Mouse (Mus musculus) embryonic facial prominence, embryonic 13.5 days (tissue): ENCODE results near the gene Aagab. TPM values are rescaled to one million over a fixed set of nuclear protein-coding genes. Genes with fewer than 3 reads are reported as not detected.

Source experiments
- ATAC-seq: fragments of 200-750 bp; cut with Nextera tagmentation; 2 replicates; pipeline ENCODE4 v1.8.0; 2017; ENCODE audit warnings: low read depth; ENCODE audit not compliant: insufficient number of reproducible peaks, insufficient read depth, low FRiP score, low TSS enrichment
- H3K27ac ChIP-seq: fragments of 300-500 bp; sonication (generic); 2 replicates; pipeline ENCODE4 v1.5.1; 2015; ENCODE audit warnings: moderate library complexity, mild to moderate bottlenecking, inconsistent platforms
- H3K27me3 ChIP-seq: fragments of 300-500 bp; sonication (generic); 2 replicates; pipeline ENCODE4 v1.6.1; 2015; ENCODE audit warnings: mild to moderate bottlenecking, inconsistent platforms
- H3K36me3 ChIP-seq: fragments of 300-500 bp; sonication (generic); 2 replicates; pipeline ENCODE4 v1.6.1; 2015; ENCODE audit warnings: mild to moderate bottlenecking, inconsistent platforms
- H3K4me1 ChIP-seq: fragments of 300-500 bp; sonication (generic); 2 replicates; pipeline ENCODE4 v1.6.1; 2015; ENCODE audit warnings: inconsistent platforms
- H3K4me2 ChIP-seq: fragments of 300-500 bp; sonication (generic); 2 replicates; pipeline ENCODE4 v1.6.1; 2015; ENCODE audit warnings: moderate library complexity, mild to moderate bottlenecking, inconsistent platforms
- H3K4me3 ChIP-seq: fragments of 300-500 bp; sonication (generic); 2 replicates; pipeline ENCODE4 v1.5.1; 2015; ENCODE audit warnings: mild to moderate bottlenecking, inconsistent platforms
- H3K9ac ChIP-seq: fragments of 300-500 bp; sonication (generic); 2 replicates; pipeline ENCODE4 v1.6.1; 2015; ENCODE audit warnings: mild to moderate bottlenecking, inconsistent platforms
- H3K9me3 ChIP-seq: fragments of 300-500 bp; sonication (generic); 2 replicates; pipeline ENCODE4 v1.6.1; 2016; ENCODE audit warnings: inconsistent platforms
- WGBS: fragments of 180-500 bp; shearing (Covaris S2); methylation state at CpG from one replicate; pipeline ENCODE4 v1.1.7; 2015; ENCODE audit warnings: mixed read lengths; 5-methylcytosine and 5-hydroxymethylcytosine counted together
- polyA plus RNA-seq: library from polyadenylated mRNA; unstranded; fragments of >200 nt; fragmentation: Nextera tagmentation; extraction: Ambion mirVana; gene quantifications from 2 replicates; pipeline ENCODE4 v1.2.1, GENCODE M21; 2015

The Aagab gene
- polyA plus RNA-seq, 1 experiment from 2014 or later, result 28.9 TPM

DNA sequence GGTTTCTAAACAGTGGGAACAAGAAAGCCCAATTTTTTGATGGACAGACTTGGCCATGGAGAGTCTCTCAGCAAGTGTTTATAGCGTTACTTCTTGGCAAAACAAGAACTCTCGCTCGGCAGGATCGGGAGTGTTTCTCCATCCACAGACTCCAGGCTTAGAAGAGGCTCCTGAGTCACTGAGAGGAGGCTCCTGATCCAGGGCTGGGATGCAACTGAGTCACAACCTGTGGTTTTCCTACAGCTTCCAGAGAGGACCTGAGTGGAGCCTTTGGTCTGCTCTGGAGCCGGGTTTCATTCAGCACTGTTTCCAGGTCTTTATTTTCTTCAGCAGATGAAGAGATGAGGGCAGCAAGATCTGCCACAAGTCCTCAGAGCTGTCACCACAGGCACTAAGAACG is 5.5 kb downstream of the Aagab start:
- no peak overlapping the region for H3K4me2 ChIP-seq
- peaks cover 54% of the 10 kb centered on the region for H3K4me1 ChIP-seq
- H3K9ac ChIP-seq, result no peak overlapping the region
- no peaks in the 10 kb centered on the region for H3K9me3 ChIP-seq
- H3K27ac ChIP-seq, result no peak overlapping the region; the same call in 1 of the 2 replicates
- H3K36me3 ChIP-seq, result no peaks in the 10 kb centered on the region
- H3K27me3 ChIP-seq, result no peaks in the 10 kb centered on the region
- H3K4me3 ChIP-seq, result no peak overlapping the region
- WGBS, result 80% methylated on average over 6 of the region's 6 CpGs
- ATAC-seq, result no peak

DNA sequence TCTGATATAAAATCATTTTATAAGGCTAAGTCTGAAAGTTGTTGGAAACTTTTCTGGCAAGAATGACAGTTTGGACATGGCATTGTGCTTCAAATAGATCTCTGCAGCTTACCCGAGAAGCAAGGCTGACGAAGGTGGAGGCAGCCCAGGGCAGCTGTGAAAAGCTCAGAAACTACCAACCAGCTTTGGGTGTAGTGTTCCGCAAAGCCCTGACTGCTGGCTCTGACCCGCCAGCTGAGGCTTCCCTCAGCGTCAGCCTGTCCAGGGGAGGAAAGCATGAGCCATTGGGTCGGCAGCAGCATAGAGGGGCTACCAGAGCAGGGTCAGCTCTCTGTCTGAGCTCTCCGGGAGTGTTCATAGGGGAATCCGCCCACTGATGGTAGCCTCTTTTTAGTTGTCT is 6.8 kb downstream of the Aagab start:
- Histone ChIP-seq H3K27me3 (no peaks in the 10 kb centered on the region), H3K4me3 (no peak overlapping the region), H3K4me1 (peaks cover 54% of the 10 kb centered on the region), H3K4me2 (no peak overlapping the region), H3K9ac (no peak overlapping the region), H3K9me3 (no peaks in the 10 kb centered on the region), H3K27ac (peak overlapping the region; percentile 11; the same call in 1 of the 2 replicates), H3K36me3 (no peaks in the 10 kb centered on the region)
- 70% methylated on average over 8 of the region's 8 CpGs for WGBS
- no peak for ATAC-seq

DNA sequence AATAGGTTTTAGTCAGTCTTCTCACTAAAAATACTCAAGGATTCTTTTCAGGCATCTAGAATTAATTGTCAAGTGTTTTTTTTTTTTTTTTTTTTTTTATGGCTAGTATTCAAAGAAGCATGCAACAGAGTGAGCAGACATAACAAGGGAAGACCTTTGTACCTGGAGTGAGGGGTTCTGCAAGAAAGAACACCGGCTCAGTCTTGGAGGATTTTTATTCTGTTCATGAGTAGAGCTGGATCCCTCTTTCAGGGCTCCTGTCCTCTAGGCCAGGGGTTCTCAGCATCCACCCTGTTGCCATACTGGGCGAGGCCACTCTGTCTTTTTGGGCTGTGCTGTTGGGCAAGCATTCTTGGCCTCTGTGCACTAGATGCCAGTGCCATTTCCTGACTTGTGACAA is 7.3 kb downstream of the Aagab start:
- WGBS, result 96% methylated on average over 2 of the region's 2 CpGs
- no peaks in the 10 kb centered on the region for H3K36me3 ChIP-seq
- H3K9ac ChIP-seq, result no peak overlapping the region
- peaks cover 60% of the 10 kb centered on the region for H3K4me1 ChIP-seq
- peak overlapping the region; percentile 11; the same call in 1 of the 2 replicates for H3K27ac ChIP-seq
- ATAC-seq, result no peak
- H3K9me3 ChIP-seq, result no peaks in the 10 kb centered on the region
- H3K27me3 ChIP-seq, result no peaks in the 10 kb centered on the region
- H3K4me2 ChIP-seq, result no peak overlapping the region
- no peak overlapping the region for H3K4me3 ChIP-seq

DNA sequence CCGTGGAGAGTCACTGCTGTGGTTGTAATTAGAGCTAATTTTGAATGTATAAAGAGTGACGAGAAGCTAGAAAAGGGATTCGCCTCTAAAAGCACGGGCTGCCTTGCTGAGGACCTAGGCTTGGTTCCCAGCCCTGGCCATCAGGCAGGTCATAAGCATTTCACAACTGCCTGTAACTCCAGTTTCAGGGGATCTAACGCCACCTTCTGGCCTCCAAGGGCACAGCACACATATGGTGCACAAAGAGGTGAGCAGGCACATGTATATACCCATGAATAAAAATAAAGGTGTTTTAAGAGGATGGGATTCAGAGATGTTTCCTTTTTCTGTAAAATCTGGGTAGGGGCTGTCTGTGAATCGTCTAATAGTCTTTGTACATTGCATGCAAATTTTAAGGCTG is 7.8 kb downstream of the Aagab start:
- H3K27ac ChIP-seq, result peak overlapping the region; percentile 80
- 80% methylated on average over 6 of the region's 6 CpGs for WGBS
- ATAC-seq, result no peak
- H3K4me1 ChIP-seq, result peaks cover 59% of the 10 kb centered on the region
- no peaks in the 10 kb centered on the region for H3K36me3 ChIP-seq
- no peak overlapping the region for H3K4me3 ChIP-seq
- no peaks in the 10 kb centered on the region for H3K9me3 ChIP-seq
- no peaks in the 10 kb centered on the region for H3K27me3 ChIP-seq
- H3K9ac ChIP-seq, result no peak overlapping the region
- 0 out of 2 replicates have a peak overlapping the region, but pooled peaks have one; percentile 45 for H3K4me2 ChIP-seq

DNA sequence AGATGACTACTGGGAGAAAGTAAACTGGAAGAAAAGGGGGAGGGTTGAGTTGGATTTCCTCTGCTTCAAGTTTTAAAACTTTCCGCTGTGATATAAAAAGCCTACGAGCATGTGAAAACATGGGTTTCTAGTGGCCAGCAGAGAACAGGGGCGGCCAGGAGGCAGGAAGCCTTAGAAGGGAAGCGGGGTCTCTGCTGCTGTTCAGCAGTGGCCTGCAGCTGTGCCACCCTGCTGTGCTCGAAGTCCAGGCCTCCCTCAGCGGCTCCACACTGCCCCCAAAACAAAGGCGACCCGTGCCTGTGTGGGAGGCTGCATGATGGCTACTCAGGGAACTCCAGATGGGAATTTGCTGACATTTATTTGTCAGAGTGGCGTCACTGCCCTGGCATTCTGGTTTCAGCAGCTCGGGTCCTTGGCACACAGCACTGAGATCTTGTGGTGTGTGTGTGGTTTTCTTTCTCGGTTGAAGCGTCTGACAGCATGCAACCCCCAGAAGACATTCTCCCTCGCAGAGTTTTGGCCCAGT is 8.4 kb downstream of the Aagab start:
- 11% methylated on average over 13 of the region's 13 CpGs for WGBS
- no peaks in the 10 kb centered on the region for H3K27me3 ChIP-seq
- H3K36me3 ChIP-seq, result no peaks in the 10 kb centered on the region
- peak overlapping the region; percentile 45 for H3K4me2 ChIP-seq
- H3K4me3 ChIP-seq, result peak overlapping the region; percentile 18; the same call in 1 of the 2 replicates
- peaks cover 57% of the 10 kb centered on the region for H3K4me1 ChIP-seq
- H3K27ac ChIP-seq, result peak overlapping the region; percentile 80
- peak overlapping the region; percentile 51; the same call in 1 of the 2 replicates for H3K9ac ChIP-seq
- ATAC-seq, result no peak
- H3K9me3 ChIP-seq, result no peaks in the 10 kb centered on the region

DNA sequence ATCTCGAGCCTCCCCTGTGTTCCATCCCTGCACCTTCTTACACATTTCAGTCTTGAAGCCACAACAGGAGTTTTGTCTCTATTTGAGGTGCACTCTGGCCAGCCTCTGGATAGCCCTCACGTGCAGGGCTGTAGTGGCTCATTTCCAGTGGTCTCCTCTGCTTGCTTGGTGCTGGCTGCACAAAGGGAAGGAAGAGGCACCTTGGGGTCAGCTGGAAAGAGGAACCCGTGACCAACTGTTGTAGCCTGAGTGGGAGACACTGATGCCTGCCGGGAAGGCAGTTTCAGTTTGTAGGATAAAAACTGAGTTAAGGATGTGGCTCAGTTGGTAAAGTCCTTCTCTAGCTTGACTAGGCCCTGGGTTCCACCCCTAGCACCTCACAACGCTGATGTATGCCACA is 9.5 kb downstream of the Aagab start:
- ATAC-seq, result no peak
- Histone ChIP-seq H3K4me1 (peaks cover 57% of the 10 kb centered on the region), H3K36me3 (peaks cover 4% of the 10 kb centered on the region), H3K27ac (0 out of 2 replicates have a peak overlapping the region, but pooled peaks have one; percentile 17), H3K27me3 (no peaks in the 10 kb centered on the region), H3K4me2 (no peak overlapping the region), H3K9ac (no peak overlapping the region), H3K4me3 (no peak overlapping the region), H3K9me3 (no peaks in the 10 kb centered on the region)
- WGBS, result 60% methylated on average over 5 of the region's 5 CpGs

DNA sequence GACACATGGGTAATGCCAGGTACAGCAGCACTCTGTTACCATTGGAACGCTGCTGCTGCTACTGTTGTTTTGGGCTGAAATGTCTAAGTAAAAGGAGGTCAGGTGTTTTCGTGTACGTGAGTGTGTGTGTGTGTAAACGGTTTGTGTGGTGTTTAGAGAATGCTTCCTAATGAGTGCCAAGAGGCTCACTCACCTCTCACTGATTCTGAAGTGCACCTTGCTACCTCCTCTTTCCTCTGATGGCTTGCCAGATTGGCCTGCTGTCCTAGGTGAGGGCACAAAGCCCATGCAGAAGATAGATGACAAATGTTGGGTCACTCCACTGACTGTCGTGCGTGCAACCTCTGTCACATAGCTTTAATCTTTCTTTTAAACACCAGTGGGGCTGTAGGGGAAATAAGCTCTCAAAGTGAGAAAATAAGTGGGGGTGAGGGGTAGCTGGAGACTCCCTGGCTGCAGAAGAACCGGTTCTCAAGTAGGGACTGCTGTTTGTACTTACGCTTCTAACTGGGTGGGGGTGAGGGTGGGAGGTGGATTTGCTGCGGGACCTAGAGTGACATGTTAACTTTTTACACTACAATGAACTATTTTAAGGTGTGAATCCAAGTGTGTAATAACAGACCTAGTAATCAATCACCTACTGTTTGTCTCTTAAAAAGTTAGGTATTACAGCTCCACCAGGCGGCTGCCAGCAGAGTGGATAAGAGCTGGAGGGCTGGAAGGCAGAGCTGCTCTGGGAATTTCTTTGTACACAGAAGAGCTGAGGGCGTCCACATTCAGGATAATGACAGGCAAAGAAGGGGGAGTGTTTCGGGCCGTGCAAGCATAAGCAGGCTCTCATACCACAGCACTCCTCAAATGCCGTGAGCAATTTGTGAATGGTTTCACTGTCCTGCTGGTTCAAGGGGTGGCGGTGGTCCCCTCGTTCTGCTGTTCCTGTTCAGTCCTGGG is 10.4 kb downstream of the Aagab start:
- 35% methylated on average over 16 of the region's 16 CpGs for WGBS
- peak overlapping the region; percentile 55 for H3K27ac ChIP-seq
- ATAC-seq, result peak; percentile 69; the same call in 1 of the 2 replicates
- H3K36me3 ChIP-seq, result peaks cover 13% of the 10 kb centered on the region
- peaks cover 57% of the 10 kb centered on the region for H3K4me1 ChIP-seq
- H3K9me3 ChIP-seq, result no peaks in the 10 kb centered on the region
- no peak overlapping the region for H3K9ac ChIP-seq
- no peaks in the 10 kb centered on the region for H3K27me3 ChIP-seq
- no peak overlapping the region for H3K4me3 ChIP-seq
- peak overlapping the region; percentile 45 for H3K4me2 ChIP-seq

DNA sequence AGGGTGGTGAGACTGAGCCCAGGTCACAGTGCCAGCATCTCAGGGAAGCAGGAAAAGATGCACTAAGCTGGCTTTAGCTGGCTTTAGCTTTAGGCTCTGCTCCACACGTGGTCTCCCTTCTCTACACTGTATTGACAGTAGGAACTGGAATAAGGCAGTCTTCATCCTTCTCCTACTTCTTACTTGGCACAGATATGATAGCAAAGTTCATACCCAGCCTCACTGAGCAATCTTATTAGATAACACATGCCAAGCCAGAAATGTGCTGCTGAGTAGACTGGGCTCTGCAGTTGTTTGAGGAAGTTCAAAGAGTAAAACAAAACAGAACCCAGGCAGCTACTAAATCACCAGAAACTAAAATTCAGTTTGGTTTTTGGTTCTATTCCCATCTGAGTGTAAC is 11.1 kb downstream of the Aagab start:
- peak; percentile 29 for ATAC-seq
- peaks cover 18% of the 10 kb centered on the region for H3K36me3 ChIP-seq
- H3K27ac ChIP-seq, result peak overlapping the region; percentile 55
- H3K4me1 ChIP-seq, result peaks cover 54% of the 10 kb centered on the region
- 7% methylated on average over 1 of the region's 1 CpGs for WGBS
- no peaks in the 10 kb centered on the region for H3K27me3 ChIP-seq
- H3K4me3 ChIP-seq, result no peak overlapping the region
- H3K4me2 ChIP-seq, result peak overlapping the region; percentile 45
- no peaks in the 10 kb centered on the region for H3K9me3 ChIP-seq
- H3K9ac ChIP-seq, result no peak overlapping the region

DNA sequence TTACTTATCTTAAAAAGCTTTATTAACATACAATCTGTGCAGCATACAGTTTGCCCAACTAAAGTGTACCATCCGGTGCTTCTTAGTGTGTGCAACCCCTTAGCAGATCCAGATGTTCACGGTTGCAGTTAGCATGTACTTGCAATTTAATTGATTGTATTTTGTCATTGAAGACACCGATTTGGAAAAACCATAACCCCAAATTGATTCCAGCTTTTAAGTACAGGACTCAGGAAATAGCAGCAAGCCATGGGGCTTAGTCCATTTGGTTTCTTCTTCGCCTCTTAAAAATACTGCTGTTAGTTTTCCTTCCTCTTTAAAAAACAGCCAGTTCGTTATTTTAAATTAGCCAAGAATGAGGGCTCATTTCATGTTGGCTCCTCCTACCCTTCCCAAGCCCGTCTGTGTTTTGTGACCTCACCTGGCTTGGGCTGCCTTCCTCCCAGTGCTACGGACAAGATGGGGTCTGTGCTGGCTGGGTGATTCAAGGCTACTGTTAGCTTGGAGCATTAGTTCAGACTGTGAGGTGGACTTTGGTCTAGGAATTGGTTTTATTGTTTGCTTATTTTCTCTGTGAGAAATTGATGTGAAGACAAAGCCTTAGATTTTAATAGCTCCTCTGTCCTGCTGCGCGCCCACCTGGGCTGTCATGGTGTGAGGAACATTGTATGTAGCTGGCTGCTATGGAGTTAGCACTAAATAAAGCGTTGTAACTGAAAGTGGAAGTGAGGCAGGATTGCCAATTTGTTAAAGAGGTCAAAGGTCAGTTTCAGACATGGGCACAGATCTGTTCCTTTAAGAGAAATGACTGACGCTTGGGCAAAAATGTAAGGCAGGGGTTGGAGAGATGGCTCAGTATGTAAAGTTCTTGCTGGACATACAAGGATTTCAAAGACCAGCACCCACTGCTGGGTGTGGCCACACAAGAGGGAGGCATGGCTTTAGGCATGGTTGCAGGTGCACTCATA is 11.8 kb downstream of the Aagab start:
- WGBS, result 47% methylated on average over 11 of the region's 11 CpGs
- H3K4me1 ChIP-seq, result peaks cover 52% of the 10 kb centered on the region
- H3K4me3 ChIP-seq, result no peak overlapping the region
- H3K4me2 ChIP-seq, result peak overlapping the region; percentile 2; the same call in 1 of the 2 replicates
- H3K36me3 ChIP-seq, result peaks cover 25% of the 10 kb centered on the region
- ATAC-seq, result no peak
- H3K27me3 ChIP-seq, result no peaks in the 10 kb centered on the region
- H3K9me3 ChIP-seq, result no peaks in the 10 kb centered on the region
- no peak overlapping the region for H3K9ac ChIP-seq
- peak overlapping the region; percentile 55 for H3K27ac ChIP-seq

DNA sequence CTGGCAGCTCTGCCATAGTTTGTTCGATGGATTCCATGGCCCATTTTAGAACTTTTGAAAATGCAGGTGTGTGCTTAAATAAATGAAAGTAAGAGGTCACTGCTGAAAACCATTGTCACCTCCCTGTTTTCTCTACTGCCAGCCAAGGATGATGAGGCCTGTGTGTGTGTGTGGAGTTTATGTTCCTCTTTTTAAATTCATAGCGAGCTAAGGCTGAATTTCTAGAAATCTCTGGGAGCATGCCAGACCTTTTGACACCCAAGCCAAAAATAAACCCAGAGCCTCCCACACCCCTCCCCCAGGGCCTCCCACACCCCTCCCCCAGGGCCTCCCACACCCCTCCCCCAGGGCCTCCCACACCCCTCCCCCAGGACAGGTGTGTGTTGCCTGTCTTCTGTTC is 15.5 kb downstream of the Aagab start:
- Histone ChIP-seq H3K4me2 (no peak overlapping the region), H3K9me3 (no peaks in the 10 kb centered on the region), H3K27me3 (no peaks in the 10 kb centered on the region), H3K9ac (no peak overlapping the region), H3K36me3 (peaks cover 43% of the 10 kb centered on the region), H3K4me3 (no peak overlapping the region), H3K4me1 (peaks cover 22% of the 10 kb centered on the region), H3K27ac (no peak overlapping the region)
- 82% methylated on average over 2 of the region's 2 CpGs for WGBS
- no peak for ATAC-seq
